Mouse (Mus musculus) left cerebral cortex, adult 9 months (tissue): ENCODE measurements around the gene Adarb1.

Experiments
- DNase-seq, 2 experiments: peaks; one replicate each; pipeline ENCODE4 v3.0.0; 2022; ENCODE audit warnings: low spot score in 2 of 2

The Adarb1 gene

DNA sequence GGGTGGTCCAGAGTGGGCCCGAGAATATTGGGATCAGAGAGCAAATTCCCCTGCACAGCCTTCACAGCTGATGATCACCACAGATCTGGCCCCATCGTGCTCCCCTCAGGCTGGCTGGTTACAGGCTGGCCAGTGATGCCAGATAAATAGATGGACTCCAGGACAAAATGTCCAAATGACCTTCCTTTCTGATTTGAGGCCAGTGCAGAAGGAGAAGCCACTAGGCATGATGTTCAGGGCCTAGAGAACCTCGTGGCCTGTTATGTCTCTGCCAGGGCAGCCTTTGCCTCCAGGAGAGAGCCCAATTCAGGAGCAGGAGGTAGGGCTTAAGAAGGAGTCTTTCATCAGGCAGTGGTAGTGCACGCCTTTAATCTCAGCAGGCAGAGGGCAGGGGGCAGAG, 17.3 kb upstream of the Adarb1 start:
- DNase-seq, result no peak

DNA sequence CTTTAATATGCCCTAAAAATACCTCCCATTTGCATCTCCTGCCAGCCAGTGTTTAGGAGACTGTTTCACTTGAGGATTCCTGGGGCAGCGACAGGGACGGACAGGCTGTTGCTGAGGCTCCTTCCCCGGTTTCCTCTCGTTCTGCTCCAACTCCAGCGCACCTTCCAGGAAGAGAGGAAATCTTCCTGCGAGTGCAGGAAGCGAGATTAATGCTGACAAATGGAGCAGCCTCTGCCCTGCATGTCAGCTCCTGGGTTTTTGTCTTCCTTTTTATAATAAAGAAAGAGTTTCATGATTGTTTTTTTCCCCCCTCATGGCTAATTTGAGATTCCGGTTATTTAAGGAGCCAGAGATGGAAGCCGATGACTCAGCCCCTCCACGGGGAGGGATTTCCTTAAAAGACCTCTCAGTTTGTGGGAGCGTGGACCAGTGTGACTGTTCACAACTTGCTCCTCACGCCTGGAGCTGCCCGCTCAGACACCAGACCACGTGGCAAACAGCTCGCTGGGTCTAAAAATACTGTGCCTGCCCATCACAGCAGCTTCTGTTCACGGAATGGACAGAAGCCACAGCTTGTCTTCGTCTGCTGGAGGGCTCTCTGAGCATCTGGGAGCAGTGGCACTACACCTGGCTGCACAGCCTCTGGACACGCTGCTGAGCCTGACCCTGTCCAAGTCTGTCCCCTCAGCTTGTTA, 16.5 kb upstream of the Adarb1 start:
- peak; percentile 84 to 88 for DNase-seq

DNA sequence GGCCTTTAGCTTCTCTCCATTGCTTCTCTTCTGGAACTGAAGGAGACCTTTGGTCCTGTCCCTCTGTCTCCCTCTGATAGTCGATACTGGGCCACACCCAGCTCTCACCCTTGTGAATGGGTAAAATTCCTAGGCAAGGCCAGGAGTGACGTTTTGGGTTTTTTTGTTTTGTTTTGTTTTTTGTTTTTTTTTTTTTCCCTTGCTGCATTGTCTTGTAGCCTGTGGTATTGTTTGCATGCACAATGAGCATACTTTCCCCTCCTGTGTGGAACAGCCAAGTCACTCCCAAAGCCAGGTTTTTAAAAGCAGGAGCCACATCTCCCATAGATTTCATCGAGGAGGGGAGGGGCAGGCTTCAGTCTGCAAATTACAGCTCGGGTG, 16.0 kb upstream of the Adarb1 start:
- DNase-seq, result no peak

DNA sequence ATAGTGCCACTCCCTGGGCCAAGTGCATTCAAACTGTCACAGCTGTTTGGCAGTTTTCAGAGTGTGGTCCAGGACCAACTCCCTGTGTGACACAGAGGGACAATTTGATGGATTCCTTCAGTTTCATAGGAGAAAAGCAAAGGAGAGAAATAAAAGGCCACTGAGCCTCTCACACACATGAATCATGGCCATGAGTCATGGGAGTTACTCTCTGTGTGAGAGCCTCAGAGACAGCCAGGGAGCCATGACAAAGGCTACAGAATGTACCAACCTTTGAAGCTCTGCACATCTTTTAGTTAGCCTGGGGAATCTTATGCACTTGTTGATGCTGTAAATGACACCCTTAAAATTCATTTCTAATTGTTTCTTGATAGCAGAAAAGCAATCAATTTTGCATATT, 12.7 kb upstream of the Adarb1 start:
- no peak for DNase-seq

DNA sequence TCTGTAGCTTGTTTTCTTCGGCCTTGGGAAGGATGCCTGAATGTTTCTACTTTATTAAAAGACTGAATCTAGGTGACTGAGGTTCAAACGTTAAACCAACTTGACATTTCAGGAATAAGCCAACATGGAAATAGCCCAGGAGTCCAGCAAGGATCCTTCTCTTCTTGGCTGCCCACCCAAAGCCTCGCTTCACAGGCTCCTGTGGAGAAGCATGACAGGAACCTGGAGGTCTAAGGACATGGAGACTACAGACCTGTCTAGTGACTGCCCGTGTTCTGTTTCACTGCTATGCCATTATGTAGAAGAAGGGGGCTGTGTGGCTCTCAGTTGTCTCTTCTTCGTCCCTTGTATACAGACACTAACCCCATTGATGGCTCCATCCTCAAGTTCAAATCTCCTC, 11.9 kb upstream of the Adarb1 start:
- no peak for DNase-seq

DNA sequence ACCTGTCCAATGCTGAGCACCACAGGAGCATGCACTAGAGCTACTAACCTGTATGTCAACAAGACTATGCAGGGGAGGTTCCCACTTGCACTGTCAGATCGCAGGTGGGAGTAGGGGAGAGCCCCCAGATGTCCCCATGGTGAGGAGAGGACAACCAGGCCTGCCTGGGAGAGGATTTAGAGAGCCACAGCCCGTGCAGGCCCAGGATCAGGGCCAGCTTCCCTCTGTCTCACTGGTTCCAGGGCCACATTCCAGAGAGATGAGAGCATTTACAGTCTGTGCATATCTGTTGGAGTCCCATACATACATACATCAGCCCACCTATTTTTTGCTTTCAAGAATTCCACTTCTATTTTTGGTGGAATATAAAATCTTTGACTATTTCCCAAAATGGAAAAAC, 9.5 kb upstream of the Adarb1 start:
- DNase-seq, result no peak

DNA sequence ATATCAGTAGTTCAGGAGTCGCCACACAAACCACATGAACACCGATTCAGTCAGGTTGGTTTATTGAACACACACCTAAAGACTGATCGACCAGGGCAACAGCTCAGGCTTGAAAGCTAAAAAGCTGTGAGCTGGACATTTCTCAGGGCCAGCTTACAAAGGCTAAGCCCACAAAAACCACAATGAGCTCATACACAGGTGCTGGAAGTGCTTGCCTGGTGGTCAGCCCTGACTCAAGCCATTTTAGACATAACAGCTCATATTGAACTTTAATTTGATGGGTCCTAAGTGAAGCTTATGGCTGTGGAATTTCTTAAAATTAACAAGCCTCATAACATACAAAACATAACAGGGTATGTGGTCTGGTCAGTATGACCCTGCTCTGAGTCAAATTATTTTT, 2.1 kb upstream of the Adarb1 start:
- no peak for DNase-seq

DNA sequence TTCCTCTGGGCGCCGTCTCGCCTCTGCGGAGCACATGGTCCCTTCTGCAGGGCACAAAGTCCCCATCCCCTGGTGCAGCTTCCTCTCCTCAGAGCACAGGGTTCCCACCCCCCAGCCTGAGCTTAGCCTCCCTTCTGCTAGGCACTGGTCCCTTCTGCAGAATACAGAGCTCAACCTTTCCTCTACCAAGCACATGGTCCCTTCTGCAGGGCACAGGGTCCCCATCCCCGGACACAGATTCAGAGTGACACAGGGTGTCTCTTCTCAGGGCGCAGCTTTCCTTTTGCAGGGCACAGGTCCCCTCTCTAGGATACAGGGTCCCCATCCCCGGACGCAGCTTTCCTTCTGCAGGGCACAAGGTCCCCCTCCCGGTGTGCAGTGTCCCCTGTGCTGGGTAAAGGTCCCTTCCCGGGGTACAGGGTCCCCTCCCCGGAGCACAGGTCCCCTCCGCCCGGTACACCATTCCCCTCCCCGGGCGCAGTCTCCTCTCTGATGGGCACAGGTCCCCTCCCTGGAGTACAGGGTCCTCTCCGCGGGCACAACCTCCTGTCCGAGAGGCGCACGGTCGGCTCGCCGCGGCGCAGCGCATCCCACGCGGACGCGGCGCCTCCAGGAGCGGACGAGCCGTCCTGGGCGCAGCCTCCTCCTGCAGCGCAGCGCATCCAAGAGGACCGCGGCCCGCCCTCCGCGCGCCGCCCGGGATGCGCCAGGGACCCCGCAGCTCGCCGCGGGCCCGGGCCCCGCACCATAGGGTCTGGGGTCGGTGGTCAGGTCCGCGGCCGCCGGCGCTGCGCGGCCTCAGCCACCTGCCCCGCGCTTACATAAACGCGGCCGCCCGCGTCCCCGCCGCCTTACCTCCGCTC, 599 bp downstream of the Adarb1 start:
- no peak for DNase-seq

DNA sequence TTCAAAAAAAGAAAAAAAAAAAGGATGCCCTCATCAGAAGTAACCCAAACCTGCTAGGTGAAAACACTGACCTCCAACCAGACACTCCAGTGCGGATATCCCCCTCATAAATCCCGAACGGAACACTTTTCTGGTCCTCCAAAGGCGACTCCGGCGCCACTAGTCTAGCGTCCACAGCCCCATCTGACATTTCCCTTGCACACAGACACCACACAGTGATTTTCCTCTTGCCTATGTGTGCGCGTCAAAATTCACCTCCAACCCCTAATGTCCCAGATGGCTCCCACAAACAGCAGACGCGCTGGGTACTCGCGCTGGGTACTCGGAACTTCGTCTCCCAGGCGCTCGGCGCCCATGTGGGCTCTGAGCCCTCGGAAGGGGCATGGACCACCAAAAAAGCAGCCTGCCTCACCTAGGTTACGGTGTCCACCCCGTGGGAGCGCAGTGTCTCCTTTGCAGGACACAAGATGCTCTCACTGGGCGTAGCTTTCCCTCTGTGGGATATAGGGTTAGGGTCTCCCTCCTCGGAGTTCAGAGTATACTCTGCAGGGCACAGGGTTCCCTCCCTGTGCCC, 1.3 kb downstream of the Adarb1 start:
- DNase-seq, result no peak

DNA sequence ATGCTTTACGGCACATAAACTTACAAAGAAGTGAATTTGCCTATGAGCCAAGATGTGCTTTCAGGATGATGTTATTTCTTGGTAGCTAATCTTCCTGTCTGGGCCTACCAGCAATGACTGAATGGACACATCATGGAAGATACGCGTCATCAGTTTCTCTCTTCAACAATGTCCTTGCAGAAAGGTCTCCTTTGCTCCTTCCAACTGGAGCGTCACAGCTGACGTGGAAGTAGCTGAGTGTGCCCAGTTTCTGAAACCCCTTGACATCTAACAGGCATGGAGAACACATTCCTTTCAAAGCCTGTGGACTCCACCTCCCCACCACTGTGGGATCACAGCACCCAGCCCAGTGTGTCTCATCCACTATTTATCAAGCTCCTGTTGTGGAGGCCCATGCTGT, 2.2 kb downstream of the Adarb1 start:
- DNase-seq, result no peak

DNA sequence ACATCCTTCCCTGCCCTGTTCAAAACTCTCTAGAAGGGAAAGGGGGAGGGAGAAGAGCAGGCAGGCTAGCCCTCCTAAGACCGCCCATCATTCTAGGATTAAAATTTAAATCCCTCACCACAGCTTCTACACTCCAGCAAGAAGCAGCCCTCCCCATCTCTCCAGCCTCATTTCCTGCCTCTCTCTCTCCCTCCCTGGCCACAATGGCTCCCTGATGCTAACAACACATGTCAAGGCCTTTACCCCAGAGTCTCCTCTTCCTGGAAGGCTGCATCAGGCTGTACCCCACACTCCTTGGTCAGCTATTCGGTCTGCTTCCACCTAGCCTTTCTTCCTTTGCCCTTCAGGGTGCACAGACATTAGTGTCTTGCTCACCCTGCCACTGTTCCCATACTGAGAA, 4.3 kb downstream of the Adarb1 start:
- no peak for DNase-seq

DNA sequence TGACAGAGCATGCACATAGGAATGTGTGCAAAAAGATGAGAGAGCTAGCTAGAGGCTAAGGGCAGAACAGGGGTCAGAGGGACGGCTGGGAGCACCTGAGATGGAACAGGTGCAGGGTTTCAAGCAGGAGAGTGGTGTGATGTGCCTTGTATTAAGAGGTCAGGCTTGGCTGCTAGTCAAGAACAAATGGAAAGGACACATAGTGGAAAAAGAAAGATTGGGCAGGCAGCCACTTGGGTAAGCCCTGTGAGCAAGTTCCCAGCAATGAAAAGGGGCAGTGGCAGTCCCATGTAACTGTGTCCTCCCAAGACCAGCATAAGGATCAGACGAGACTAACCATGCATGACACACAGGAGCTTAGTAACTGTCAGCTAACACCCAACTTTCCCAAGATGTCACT, 8.9 kb downstream of the Adarb1 start:
- DNase-seq, result no peak

DNA sequence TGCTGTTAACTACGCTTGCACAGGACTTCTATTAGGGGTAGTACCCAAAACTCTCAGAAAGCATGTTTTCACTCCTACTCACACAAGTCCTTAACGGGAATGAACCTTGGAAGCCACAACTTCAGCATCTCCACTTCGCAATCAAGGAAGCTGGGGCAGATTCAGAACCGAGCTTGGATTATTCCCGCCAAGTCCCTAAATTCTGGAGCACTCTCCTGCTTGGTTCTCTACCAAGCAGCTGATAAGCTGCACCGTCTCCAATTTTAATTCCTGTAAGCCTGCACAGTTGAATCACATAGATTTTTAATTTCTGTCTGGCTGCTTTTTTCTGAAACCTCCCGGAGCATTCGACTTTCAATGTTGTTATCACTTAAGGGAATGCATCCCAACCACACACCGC, 9.8 kb downstream of the Adarb1 start:
- no peak for DNase-seq

DNA sequence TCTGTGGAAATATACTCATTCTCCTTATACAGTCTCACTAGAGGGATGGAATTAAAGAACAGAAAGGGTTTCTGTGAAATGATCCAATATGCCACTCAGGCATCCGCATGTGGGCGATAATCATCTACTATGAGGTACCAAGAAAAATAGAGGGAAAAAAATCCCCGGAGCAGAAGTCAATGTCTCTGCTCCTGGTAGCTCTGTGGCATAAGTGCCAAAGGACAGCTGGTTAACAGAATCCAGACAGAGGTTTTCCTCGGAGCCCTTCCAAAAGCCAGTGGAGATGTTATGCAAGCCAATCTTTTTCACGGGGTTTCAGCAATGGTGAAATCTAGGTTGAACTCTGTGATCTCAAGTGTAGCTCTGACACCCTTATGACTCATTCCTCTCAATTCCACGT, 11.6 kb downstream of the Adarb1 start:
- no peak for DNase-seq

DNA sequence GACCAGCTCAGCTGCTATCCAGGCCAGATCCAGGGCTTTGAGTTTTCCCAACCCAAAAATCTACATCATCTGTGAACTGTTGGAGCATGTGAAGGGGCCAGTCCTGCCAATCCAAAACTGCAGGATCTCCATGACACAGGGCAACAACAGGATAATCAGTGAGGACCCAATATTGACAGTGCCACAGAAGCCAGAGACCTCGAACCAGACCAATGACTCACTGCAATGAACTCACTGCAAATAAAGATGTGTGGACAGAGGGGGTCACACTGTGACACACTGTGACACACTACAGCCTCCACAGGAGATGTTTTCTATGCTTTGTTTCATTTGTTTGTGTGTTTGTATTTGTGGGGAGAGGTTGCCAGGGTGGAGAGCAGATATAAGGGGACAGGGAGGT, 15.6 kb downstream of the Adarb1 start:
- DNase-seq, result no peak

DNA sequence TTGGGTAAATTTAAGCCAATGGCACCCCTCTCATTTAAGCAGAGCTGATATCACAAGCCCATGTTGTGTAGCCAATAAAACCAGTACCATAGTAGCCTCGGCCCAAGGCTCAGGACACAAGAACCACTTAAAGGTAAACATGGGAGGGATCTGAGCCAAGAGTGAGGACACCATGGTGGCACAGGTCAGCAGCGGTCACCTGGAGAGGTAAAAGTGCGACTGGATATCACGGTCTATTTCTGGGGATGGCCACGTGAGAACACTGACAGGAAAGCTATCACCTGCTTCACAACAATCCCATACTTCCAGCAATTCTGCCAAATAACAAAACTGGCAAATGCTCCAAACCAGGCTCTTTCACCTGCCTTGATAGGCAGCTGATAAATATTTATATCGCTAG, 17.0 kb downstream of the Adarb1 start:
- no peak for DNase-seq

DNA sequence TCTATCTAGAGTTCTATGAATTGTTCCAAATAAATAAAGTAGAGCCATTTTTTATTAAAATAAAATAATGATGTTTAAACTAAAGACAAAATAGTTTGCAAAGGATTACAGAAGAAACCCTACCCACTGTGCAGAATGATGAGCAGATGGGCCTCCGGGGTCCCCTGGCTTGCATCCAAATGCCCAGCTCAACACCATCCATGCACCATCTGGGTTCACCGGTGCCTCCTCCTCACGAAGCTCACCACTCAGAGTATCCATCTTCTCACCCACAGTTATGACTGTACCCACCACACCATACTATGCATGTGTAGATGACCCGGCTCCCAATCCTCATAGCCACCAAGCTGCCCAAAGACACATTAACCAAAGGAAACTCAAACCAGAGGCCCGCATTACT, 18.1 kb downstream of the Adarb1 start:
- DNase-seq, result no peak

DNA sequence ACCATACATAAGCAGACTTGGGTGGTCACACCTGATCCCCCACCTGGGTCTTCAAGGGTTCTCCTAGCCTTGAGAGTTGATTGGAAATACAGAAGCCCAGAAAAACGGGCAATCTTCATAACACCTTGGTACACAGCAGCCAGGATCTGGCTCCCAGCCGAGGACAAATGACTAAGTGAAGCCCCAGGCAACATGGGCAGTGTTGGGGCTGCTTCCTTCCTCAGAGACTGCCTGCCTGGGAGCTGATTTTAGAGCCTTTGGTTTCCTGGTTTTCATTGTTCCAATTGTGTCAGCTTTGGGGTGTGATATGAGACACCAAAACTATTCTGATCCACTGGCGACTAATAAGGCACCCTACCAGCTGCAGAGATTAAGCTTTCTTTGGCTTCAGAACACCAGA, 20.0 kb downstream of the Adarb1 start:
- DNase-seq, result no peak

DNA sequence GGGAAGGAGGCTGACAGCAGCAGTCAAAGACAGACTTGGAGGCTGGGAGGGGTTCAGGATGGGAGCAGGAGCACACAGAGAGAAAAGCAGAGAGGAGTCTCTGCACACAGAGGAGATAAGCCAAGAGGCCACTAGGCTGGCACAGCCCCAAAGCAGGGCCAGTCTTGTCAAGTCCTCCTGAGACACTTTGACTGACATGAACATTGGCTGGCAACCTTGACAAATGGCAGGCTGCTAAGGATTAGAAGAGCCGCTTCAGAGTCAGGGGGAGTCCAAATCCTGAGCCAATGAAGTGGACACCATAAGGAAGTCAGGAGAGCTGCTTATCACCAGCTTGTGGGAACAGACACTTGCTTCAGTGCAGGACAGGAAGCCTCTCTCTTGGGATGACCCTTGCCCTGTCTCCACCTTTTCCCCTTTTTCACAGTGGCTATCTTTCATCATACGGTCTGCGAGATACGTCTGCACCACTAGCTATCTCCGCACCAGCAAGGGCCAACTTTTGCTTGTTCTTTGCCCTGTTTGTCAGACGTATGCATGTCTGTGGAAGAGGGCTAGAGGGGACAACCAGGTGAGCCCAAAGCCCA, 20.9 kb downstream of the Adarb1 start:
- no peak for DNase-seq

DNA sequence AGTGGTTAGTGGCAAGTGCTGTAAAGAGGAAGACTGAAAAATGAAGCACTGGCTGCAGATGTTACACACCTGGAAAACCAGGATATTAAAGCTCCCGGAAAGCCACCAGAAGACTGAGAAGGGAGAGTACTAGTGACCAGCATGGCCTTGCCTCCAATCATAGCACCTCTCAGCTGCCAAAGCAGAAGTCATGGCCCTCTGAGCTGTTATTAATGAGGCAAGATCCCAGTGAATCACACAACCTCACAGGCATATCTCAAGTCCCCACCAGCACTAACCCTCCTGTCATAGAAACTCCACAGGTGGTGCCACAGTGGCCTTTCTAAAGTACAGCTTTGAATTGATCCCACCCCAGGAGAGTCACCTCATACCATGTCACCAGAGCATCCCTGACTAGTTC, 22.1 kb downstream of the Adarb1 start:
- DNase-seq, result no peak

DNA sequence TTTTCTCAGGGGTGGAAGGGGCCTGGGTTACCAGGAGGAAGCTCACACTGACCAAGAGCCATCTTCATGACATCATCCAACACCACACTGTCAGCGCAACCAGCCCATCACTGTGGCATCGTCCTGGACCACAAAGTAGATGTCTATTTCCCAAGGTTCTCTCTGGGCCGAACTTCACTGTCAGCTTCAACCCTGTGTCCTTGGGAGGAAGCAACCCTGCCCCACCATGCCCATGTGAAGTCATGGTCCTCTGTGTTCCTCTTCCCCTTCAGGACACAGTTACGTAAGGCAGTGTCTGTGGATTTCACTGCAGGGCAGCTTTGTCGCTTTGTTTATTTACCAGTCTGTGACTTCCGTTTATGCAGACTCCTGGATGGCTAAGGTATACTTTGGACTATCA, 27.0 kb downstream of the Adarb1 start:
- DNase-seq, result no peak

DNA sequence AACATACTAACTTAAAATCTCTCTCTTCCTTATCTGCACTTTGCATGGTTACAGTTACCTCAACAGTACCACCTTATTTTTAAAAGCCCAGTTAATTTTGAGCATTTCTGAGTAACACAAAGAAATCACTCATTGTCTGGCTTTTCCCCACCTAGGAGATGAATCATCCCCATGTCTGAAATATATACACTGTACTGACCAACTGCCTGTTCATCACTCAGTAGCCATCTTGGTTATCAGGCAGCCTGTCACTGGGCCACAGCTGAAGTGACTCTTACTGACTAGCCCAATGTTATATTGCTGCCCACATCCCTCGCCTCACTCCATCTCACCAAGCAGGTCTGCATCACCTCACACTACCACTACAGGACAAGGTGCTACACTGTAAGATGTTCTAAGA, 30.5 kb downstream of the Adarb1 start:
- DNase-seq, result no peak

DNA sequence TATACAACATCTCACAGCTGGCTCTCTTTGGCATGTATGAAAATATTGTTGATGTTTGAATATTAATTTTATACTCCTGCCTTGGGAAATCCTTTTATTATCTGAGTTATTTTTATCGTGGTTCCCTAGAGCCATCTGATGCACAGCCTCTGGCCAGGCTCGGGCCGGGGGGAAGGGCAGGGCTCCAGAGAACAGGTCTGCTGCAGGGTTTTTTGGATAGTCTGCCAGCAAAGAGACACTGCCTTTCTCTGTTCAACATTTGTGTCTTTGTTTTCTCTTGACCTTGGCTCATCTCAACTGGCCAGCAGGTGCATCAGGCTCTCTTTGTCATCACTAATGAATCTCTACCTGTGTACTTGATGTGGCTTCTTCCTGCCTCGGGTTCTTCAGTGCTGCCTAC, 32.3 kb downstream of the Adarb1 start:
- DNase-seq, result no peak
